Mouse (Mus musculus): ENCODE measurements around the gene Lrrc3b. TPM values are rescaled to one million over a fixed set of nuclear protein-coding genes. Genes with fewer than 3 reads are reported as not detected.

The Lrrc3b gene
- polyA plus RNA-seq, 1 experiment: 0.60 TPM

- H3K4me3 ChIP-seq (ENCODE audit: extremely low read depth, insufficient read depth, insufficient read length): no peak overlapping the region
- no peaks in the 10 kb centered on the region for H3K36me3 ChIP-seq (ENCODE audit: control insufficient read depth, insufficient read depth, low read length)
- no peaks in the 10 kb centered on the region for H3K4me1 ChIP-seq (ENCODE audit: control insufficient read depth, insufficient read depth, insufficient read length)
- H3K27me3 ChIP-seq (ENCODE audit: control insufficient read depth, insufficient read depth, low read length): no peaks in the 10 kb centered on the region
- TF ChIP-seq POLR2A (IDR thresholded peaks at IDR 0.05; ENCODE audit: low read depth, low read length) (no peak), CTCF (IDR thresholded peaks at IDR 0.05; ENCODE audit: extremely low read depth, insufficient read depth, insufficient read length, insufficient replicate concordance) (no peak)
- 40% methylated on average over 5 of the region's 5 CpGs for WGBS
- H3K27ac ChIP-seq (ENCODE audit: insufficient read depth, low read length): no peak overlapping the region
- no peak for DNase-seq (ENCODE audit: low read depth in 1 of 2, low spot score in 2 of 2)
These were observed 84.5 kb downstream of the Lrrc3b start for GRCm38 (mm10) chr14:15354299-15354698.

GRCm38 (mm10) chr14:15333130-15333529, 105.7 kb downstream of the Lrrc3b start:
- H3K4me1 ChIP-seq (ENCODE audit: control insufficient read depth, insufficient read depth, insufficient read length): no peaks in the 10 kb centered on the region
- WGBS: 78% methylated on average over 2 of the region's 2 CpGs
- TF ChIP-seq POLR2A (IDR thresholded peaks at IDR 0.05; ENCODE audit: low read depth, low read length) (no peak), CTCF (IDR thresholded peaks at IDR 0.05; ENCODE audit: extremely low read depth, insufficient read depth, insufficient read length, insufficient replicate concordance) (no peak)
- no peak overlapping the region for H3K4me3 ChIP-seq (ENCODE audit: extremely low read depth, insufficient read depth, insufficient read length)
- H3K27ac ChIP-seq (ENCODE audit: insufficient read depth, low read length): no peak overlapping the region
- DNase-seq (ENCODE audit: low read depth in 1 of 2, low spot score in 2 of 2): no peak
- no peaks in the 10 kb centered on the region for H3K27me3 ChIP-seq (ENCODE audit: control insufficient read depth, insufficient read depth, low read length)
- H3K36me3 ChIP-seq (ENCODE audit: control insufficient read depth, insufficient read depth, low read length): no peaks in the 10 kb centered on the region

- Histone ChIP-seq H3K4me1 (ENCODE audit: control insufficient read depth, insufficient read depth, insufficient read length) (no peaks in the 10 kb centered on the region), H3K36me3 (ENCODE audit: control insufficient read depth, insufficient read depth, low read length) (no peaks in the 10 kb centered on the region), H3K27me3 (ENCODE audit: control insufficient read depth, insufficient read depth, low read length) (no peaks in the 10 kb centered on the region), H3K27ac (ENCODE audit: insufficient read depth, low read length) (no peak overlapping the region), H3K4me3 (ENCODE audit: extremely low read depth, insufficient read depth, insufficient read length) (no peak overlapping the region)
- no peak for DNase-seq (ENCODE audit: low read depth in 1 of 2, low spot score in 2 of 2)
- WGBS: 43% methylated on average over 1 of the region's 1 CpGs
- no peak for TF ChIP-seq CTCF (IDR thresholded peaks at IDR 0.05; ENCODE audit: extremely low read depth, insufficient read depth, insufficient read length, insufficient replicate concordance)
- no peak for TF ChIP-seq POLR2A (IDR thresholded peaks at IDR 0.05; ENCODE audit: low read depth, low read length)
These were observed 107.4 kb downstream of the Lrrc3b start for GRCm38 (mm10) chr14:15331370-15331769.

GRCm38 (mm10) chr14:15330155-15330554, 108.6 kb downstream of the Lrrc3b start:
- H3K27me3 ChIP-seq (ENCODE audit: control insufficient read depth, insufficient read depth, low read length): no peaks in the 10 kb centered on the region
- TF ChIP-seq CTCF (IDR thresholded peaks at IDR 0.05; ENCODE audit: extremely low read depth, insufficient read depth, insufficient read length, insufficient replicate concordance) (no peak), POLR2A (IDR thresholded peaks at IDR 0.05; ENCODE audit: low read depth, low read length) (no peak)
- no peak overlapping the region for H3K4me3 ChIP-seq (ENCODE audit: extremely low read depth, insufficient read depth, insufficient read length)
- H3K36me3 ChIP-seq (ENCODE audit: control insufficient read depth, insufficient read depth, low read length): no peaks in the 10 kb centered on the region
- no peak overlapping the region for H3K27ac ChIP-seq (ENCODE audit: insufficient read depth, low read length)
- 87% methylated on average over 1 of the region's 1 CpGs for WGBS
- DNase-seq (ENCODE audit: low read depth in 1 of 2, low spot score in 2 of 2): no peak
- no peaks in the 10 kb centered on the region for H3K4me1 ChIP-seq (ENCODE audit: control insufficient read depth, insufficient read depth, insufficient read length)

GRCm38 (mm10) chr14:15325872-15326271, 112.9 kb downstream of the Lrrc3b start:
- 81% methylated on average over 1 of the region's 1 CpGs for WGBS
- no peak overlapping the region for H3K27ac ChIP-seq (ENCODE audit: insufficient read depth, low read length)
- H3K4me3 ChIP-seq (ENCODE audit: extremely low read depth, insufficient read depth, insufficient read length): no peak overlapping the region
- H3K27me3 ChIP-seq (ENCODE audit: control insufficient read depth, insufficient read depth, low read length): no peaks in the 10 kb centered on the region
- DNase-seq (ENCODE audit: low read depth in 1 of 2, low spot score in 2 of 2): no peak
- TF ChIP-seq CTCF (IDR thresholded peaks at IDR 0.05; ENCODE audit: extremely low read depth, insufficient read depth, insufficient read length, insufficient replicate concordance) (no peak), POLR2A (IDR thresholded peaks at IDR 0.05; ENCODE audit: low read depth, low read length) (no peak)
- H3K36me3 ChIP-seq (ENCODE audit: control insufficient read depth, insufficient read depth, low read length): no peaks in the 10 kb centered on the region
- no peaks in the 10 kb centered on the region for H3K4me1 ChIP-seq (ENCODE audit: control insufficient read depth, insufficient read depth, insufficient read length)

GRCm38 (mm10) chr14:15322441-15323123, 116.2 kb downstream of the Lrrc3b start:
- Histone ChIP-seq H3K27me3 (ENCODE audit: control insufficient read depth, insufficient read depth, low read length) (no peaks in the 10 kb centered on the region), H3K27ac (ENCODE audit: insufficient read depth, low read length) (no peak overlapping the region), H3K36me3 (ENCODE audit: control insufficient read depth, insufficient read depth, low read length) (no peaks in the 10 kb centered on the region), H3K4me1 (ENCODE audit: control insufficient read depth, insufficient read depth, insufficient read length) (no peaks in the 10 kb centered on the region), H3K4me3 (ENCODE audit: extremely low read depth, insufficient read depth, insufficient read length) (no peak overlapping the region)
- TF ChIP-seq POLR2A (IDR thresholded peaks at IDR 0.05; ENCODE audit: low read depth, low read length) (no peak), CTCF (IDR thresholded peaks at IDR 0.05; ENCODE audit: extremely low read depth, insufficient read depth, insufficient read length, insufficient replicate concordance) (no peak)
- WGBS: 89% methylated on average over 9 of the region's 9 CpGs
- DNase-seq (ENCODE audit: low read depth in 1 of 2, low spot score in 2 of 2): no peak

- Histone ChIP-seq H3K36me3 (ENCODE audit: control insufficient read depth, insufficient read depth, low read length) (no peaks in the 10 kb centered on the region), H3K27ac (ENCODE audit: insufficient read depth, low read length) (no peak overlapping the region), H3K27me3 (ENCODE audit: control insufficient read depth, insufficient read depth, low read length) (no peaks in the 10 kb centered on the region), H3K4me3 (ENCODE audit: extremely low read depth, insufficient read depth, insufficient read length) (no peak overlapping the region), H3K4me1 (ENCODE audit: control insufficient read depth, insufficient read depth, insufficient read length) (no peaks in the 10 kb centered on the region)
- TF ChIP-seq CTCF (IDR thresholded peaks at IDR 0.05; ENCODE audit: extremely low read depth, insufficient read depth, insufficient read length, insufficient replicate concordance) (no peak), POLR2A (IDR thresholded peaks at IDR 0.05; ENCODE audit: low read depth, low read length) (no peak)
- DNase-seq (ENCODE audit: low read depth in 1 of 2, low spot score in 2 of 2): no peak
These were observed 119.3 kb downstream of the Lrrc3b start for GRCm38 (mm10) chr14:15319399-15319915.

All from spleen, adult 2 months (tissue).